Mouse (Mus musculus) CH12F3 (cell line): ENCODE results near the gene Ube2d1.

Experiments used
- in situ Hi-C: fragments of 300-500 bp; cut with MboI; formaldehyde crosslinking; loops from 2 replicates; pipeline ENCODE4 v1.14.3; 2020; ENCODE audit warnings: low sequenced_read_pairs

The Ube2d1 gene

DNA sequence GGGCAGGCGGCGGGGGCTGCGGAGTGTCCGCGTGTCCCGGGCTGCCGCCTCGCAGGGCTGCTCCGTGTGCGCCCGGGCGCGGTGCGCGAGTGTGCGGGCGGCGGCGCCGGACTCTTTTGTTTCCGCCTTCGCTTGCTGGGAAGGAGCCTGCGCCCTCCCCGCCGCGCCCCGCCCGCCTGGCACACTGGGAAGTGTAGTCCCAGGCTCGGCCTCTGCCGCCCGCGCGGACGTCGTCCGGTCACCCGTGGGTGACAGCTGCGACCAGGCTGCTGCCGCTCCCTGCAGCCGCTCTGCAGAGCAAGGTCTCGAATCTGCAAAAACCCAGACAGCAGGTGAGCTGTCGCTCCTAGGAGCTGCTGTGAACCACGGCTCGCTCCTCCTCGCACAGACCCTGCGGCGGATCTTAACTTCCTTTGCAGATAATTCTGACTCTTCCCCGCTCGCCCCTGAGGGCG is at the start of gene Ube2d1:
TSS of gene Ube2d1 (minus strand) at position 137 of the 455 bp plus-strand sequence.
- in situ Hi-C loops: no loop called here

DNA sequence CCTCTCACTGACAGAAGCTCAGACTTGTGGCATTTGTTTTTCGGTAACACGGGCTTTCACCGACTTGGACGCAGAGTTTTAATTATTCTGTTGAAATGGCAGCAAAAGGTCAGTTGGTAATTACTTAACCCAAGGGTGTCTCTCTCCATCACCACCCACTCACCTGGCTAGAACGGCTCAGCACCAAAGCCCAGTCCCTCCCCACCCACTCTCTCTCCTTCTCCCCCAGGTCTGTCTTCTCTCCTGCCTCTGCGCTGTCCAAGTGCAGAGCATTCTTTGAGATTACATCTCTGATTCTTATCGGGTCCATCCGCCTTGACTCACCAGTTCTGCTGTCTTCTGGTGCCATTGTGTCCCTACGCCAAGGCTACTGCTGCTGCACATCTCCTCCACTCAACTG is 47.8 kb upstream of the Ube2d1 start:
- in situ Hi-C loops: loop anchor here (10.0 kb wide), 1 partner anchor 62 kb away; no protein-coding TSS in a partner anchor

GRCm38 (mm10) chr10:71332376-71332775 is 47.3 kb upstream of the Ube2d1 start:
- in situ Hi-C loops: loop anchor here (10.0 kb wide), 1 partner anchor 62 kb away; no protein-coding TSS in a partner anchor

DNA sequence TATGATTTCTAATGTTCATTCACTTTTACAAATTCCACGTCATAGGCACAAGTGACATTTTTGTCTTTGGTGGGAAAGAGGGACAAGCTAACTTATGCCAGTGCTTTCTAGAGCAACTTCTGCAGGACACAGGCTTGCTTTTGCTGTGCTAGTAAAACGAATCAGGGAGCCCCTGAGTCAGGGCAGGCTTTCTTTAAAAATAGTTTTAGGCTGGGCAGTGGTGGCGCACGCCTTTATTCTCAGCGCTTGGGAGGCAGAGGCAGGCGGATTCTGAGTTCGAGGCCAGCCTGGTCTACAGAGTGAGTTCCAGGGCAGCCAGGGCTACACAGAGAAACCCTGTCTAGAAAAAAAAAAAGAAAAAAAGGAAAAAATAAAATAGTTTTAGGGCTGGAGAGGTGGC is 46.8 kb upstream of the Ube2d1 start:
- in situ Hi-C loops: loop anchor here (10.0 kb wide), 1 partner anchor 63 kb away; no protein-coding TSS in a partner anchor

DNA sequence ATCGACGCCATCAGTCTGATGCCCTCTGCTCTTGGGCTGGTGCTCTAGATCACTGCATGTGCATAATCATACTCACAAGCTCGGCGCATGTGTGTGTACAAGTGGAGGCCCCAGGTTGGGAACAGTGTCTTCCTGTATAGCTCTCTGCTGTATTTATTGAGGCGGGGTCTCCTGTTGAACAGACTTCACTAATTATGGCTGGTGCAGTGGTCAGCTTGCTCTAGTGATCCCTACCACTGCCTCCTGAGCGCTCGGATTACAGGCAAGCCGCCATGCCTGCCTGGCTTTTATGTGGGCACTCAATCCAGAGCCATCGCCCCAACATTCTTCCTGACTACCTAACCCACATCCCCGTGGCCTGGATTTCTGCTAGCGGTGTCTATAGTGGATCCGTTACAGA is 45.0 kb upstream of the Ube2d1 start:
- in situ Hi-C loops: loop anchor here (10.0 kb wide), 1 partner anchor 65 kb away; no protein-coding TSS in a partner anchor

GRCm38 (mm10) chr10:71329295-71329694 is 44.2 kb upstream of the Ube2d1 start:
- in situ Hi-C loops: no loop called here

DNA sequence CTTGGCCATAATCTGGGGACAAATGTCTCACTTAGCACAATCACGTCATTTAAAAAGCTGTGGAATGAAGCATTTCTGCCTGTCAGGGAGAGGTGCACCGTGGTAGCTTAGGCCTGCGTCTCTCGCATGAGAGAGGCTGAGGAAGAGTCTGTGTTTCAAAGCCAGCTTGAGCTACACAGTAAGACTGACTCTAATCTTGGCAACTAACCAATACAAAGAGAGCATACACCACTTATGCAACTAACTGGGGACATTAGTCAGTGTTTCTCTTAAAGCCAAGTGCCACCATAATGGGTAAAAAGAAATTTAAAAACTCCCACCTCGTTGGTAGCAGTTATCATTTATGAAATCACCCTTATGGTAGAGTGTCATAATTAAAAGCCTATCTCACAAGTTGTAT is 43.8 kb upstream of the Ube2d1 start:
- in situ Hi-C loops: no loop called here

GRCm38 (mm10) chr10:71328382-71328781 is 43.3 kb upstream of the Ube2d1 start:
- in situ Hi-C loops: no loop called here

DNA sequence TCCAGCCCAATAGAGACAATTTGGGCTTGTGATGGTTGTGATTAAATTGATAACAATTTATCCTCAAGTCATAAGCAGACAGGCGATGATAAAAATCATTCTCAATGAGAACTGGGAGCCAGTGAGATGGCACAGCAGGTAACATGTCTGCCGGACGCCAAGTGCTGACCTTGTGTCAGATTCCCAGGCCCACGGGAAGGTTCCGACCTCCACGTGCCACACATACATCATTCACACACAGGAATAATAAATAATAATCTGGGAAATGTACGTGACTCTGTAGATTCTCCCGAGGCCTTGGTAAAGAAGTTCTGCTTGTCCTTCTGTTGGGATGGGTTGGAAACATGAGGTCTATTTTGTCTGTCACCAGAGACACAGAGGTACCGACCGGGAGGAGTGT is 42.3 kb upstream of the Ube2d1 start:
- in situ Hi-C loops: no loop called here

- in situ Hi-C loops: no loop called here
These were observed 41.7 kb upstream of the Ube2d1 start for GRCm38 (mm10) chr10:71326789-71327188.

DNA sequence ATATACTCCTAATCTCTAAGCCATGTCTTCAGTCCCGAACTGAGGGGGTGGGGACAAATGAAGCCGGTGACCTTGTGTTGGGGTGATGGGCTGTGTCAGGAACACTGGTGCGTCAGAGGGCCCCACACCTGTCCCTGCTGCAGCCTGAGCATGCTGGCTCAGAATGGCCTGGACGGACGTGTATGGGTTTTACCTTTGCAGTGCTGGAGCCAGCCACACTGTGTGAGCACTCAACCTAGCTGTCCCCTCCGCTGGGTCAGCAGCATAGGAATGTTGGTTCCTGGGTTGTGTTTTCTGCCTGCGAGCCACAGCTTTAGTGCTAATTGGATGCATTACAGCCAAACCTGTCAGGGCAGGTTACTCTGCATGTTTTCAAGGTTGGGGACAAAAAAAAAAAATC is 41.1 kb upstream of the Ube2d1 start:
- in situ Hi-C loops: no loop called here

DNA sequence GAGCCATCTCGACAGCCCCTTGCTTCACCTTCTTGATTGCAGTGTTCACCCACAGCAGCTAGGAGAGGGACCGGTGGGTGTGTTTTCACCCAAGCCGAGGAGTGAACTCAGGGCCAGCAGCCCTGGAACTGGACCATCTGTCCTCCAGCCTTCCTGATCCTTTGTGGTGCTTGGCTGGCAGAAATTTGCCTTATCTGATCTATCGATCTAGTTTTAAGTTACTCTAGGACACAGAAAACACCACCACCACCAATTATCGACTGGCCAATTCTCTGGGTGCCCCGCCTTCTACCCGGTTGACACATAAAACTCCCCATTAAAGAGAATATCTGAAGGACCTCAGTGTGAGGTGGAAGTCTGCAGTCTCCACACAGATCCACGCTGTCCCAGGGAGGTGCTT is 38.6 kb upstream of the Ube2d1 start:
- in situ Hi-C loops: no loop called here

DNA sequence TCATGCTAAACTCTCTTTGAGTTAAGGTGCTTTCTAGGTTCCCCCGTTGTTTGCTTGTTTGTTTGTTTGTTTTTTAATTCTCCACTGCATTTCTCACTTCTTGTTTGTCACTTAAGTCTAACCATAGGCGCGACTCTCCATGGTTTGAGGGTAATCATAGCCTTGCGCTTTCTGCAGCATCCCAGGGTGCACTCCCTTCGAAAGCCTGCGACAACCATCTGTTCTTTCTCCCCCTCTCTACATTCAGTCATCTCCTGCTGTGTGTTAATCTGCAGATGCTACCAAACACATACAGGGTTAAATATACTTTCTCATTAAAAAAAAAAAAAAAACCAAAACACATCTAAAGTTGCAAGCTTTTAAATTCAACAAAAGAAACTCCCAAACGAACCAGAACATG is 31.4 kb upstream of the Ube2d1 start:
- in situ Hi-C loops: loop anchor here (10.0 kb wide), 1 partner anchor 88 kb away; no protein-coding TSS in a partner anchor

GRCm38 (mm10) chr10:71316056-71316455 is 31.0 kb upstream of the Ube2d1 start:
- in situ Hi-C loops: loop anchor here (10.0 kb wide), 1 partner anchor 89 kb away; no protein-coding TSS in a partner anchor

- in situ Hi-C loops: loop anchor here (10.0 kb wide), 1 partner anchor 90 kb away; no protein-coding TSS in a partner anchor
These were observed 29.5 kb upstream of the Ube2d1 start for GRCm38 (mm10) chr10:71314596-71314995.

DNA sequence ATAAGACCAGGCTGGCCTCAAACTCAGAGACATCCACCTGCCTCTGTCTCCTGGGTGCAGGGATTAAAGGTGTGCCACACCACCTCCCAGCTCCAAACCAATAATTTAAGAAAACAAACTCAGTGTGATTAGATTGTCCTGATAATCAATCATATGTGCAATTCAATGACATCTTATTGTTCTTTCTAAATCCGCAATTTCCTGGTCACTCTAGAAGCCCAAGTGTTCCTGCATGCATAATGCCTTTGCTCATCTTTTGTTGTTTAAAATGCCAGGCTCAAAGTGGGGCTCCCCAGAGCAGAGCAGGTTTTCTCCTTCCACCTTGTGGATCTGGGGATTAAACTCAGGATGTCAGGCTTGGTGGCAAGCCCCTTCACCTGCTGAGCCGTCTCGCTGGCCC is 25.2 kb upstream of the Ube2d1 start:
- in situ Hi-C loops: loop anchor here (10.0 kb wide), 1 partner anchor 95 kb away; no protein-coding TSS in a partner anchor

- in situ Hi-C loops: no loop called here
These were observed 23.1 kb upstream of the Ube2d1 start for GRCm38 (mm10) chr10:71308199-71308598.

- in situ Hi-C loops: no loop called here
These were observed 21.7 kb upstream of the Ube2d1 start for GRCm38 (mm10) chr10:71306759-71307158.

DNA sequence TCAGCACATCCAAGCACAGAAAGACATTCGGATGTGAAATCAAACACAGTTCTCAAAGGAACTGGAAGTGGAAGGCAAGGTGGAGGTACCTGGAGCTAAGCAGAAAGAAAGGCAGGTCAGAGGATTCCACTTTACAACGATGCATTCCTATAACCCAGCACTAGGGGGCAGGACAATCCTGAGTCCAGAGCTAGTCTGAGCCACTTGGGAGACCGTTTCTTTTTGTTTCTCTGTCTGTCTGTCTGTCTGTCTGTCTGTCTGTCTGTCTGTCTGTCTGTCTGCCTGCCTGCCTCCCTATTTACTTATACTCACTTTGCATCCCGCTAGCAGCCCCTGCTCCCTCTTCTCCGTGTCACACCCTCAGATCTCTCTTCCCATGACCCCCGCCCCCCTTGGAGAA is 21.1 kb upstream of the Ube2d1 start:
- in situ Hi-C loops: no loop called here

- in situ Hi-C loops: no loop called here
These were observed 17.4 kb upstream of the Ube2d1 start for GRCm38 (mm10) chr10:71302490-71302889.

DNA sequence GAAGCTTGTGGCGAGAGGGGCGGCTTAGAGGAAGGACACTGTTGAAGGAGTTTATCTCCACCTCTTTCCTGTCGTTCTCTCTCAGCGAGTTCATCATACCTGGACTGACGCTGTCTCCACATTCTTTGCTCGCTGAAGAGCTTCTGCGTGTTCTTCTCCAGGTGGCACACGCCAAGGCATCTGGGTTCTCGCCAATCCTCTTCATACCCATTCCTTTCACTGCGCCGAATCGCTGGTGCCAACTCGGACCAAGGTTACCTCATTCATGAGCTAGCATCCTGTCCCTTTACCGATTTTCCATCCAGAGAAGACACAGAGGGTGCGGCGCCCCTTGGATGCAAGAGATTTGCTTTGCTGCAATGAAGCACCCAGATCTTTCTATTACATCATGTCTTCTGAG is 15.1 kb upstream of the Ube2d1 start:
- in situ Hi-C loops: no loop called here

DNA sequence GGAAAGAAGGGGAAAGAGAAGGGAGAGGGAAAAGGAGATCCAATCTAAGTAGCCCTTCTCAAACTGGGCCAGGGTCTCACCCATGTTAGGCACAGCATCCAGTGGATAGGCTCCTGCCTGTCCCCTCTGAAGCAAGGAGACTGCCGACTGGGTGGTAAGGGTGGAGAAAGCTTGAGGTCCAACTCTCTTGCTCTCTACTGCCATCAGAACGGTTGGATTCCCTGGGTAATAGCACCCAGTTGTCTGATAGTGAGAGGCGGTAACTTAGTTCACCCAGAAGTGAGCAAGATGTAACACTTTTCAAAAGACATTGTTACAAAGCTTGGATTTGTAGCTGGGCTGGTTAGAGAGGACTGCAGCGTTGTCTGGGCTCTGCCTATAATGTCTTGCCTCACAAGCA is 8.2 kb upstream of the Ube2d1 start:
- in situ Hi-C loops: no loop called here

- in situ Hi-C loops: no loop called here
These were observed 7.2 kb upstream of the Ube2d1 start for GRCm38 (mm10) chr10:71292254-71292653.
